Mouse (Mus musculus) WW6 (cell line): ENCODE measurements around the gene Fsd1l.
A peak's percentile ranks its signal among the peaks of the same experiment; 100 is the strongest.

Experiments used
- DNase-seq: peaks from one replicate; pipeline ENCODE4 v3.0.0-alpha.2; 2013; ENCODE audit warnings: low read depth, low spot score

Gene Fsd1l

GRCm38 (mm10) chr4:53631316-53632010 lies at the start of gene Fsd1l:
TSS of gene Fsd1l (plus strand) at chr4:53631471.
- DNase-seq, result peak; percentile 43

GRCm38 (mm10) chr4:53587676-53588075 lies 43.6 kb upstream of the Fsd1l start:
- DNase-seq, result no peak

GRCm38 (mm10) chr4:53588936-53589335 lies 42.3 kb upstream of the Fsd1l start:
- no peak for DNase-seq

DNA sequence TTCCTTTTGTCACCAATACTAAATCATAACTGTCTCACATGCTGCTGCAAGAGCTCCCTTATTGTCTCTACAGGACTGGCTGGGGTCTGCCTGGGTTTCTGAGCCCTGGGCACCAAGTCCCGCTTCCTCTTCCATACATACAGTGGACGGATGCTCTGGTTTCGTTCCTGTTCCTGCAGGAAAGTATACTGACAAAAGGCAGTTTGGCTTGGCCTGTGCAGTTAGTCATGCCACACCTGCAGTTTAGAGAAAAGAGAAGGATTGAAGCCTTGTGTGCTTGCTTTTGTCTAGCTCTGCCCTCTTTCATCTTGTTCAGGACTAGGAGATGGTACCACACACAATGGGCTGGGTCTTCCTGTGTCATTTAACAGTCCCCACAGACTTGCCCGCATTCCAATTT lies 41.8 kb upstream of the Fsd1l start:
- DNase-seq, result no peak

- no peak for DNase-seq
These were observed 41.1 kb upstream of the Fsd1l start for GRCm38 (mm10) chr4:53590163-53590562.

- DNase-seq, result no peak
These were observed 40.4 kb upstream of the Fsd1l start for GRCm38 (mm10) chr4:53590691-53591447.

GRCm38 (mm10) chr4:53591536-53591935 lies 39.7 kb upstream of the Fsd1l start:
- DNase-seq, result no peak

DNA sequence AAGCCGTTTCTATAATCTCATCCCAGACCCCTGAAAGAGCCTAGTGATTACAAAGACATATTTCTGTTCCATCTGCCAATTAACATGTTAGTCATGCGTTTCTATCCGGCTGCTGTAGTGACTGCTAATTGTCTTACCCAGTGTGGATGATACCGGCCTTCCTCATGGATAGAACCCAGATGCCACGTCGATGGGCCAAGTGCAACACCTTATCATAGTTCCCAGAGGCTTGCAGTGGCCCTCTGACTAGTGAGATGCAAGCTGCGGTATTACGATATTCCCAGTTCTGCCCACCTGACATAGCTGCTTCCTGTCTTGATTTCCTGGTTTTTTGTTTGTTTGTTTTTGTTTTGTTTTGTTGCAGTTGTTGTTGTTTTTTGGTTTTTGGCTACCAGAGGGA lies 39.3 kb upstream of the Fsd1l start:
- DNase-seq, result no peak

GRCm38 (mm10) chr4:53592386-53592785 lies 38.9 kb upstream of the Fsd1l start:
- no peak for DNase-seq

- peak; percentile 9 for DNase-seq
These were observed 37.1 kb upstream of the Fsd1l start for GRCm38 (mm10) chr4:53594204-53594603.

DNA sequence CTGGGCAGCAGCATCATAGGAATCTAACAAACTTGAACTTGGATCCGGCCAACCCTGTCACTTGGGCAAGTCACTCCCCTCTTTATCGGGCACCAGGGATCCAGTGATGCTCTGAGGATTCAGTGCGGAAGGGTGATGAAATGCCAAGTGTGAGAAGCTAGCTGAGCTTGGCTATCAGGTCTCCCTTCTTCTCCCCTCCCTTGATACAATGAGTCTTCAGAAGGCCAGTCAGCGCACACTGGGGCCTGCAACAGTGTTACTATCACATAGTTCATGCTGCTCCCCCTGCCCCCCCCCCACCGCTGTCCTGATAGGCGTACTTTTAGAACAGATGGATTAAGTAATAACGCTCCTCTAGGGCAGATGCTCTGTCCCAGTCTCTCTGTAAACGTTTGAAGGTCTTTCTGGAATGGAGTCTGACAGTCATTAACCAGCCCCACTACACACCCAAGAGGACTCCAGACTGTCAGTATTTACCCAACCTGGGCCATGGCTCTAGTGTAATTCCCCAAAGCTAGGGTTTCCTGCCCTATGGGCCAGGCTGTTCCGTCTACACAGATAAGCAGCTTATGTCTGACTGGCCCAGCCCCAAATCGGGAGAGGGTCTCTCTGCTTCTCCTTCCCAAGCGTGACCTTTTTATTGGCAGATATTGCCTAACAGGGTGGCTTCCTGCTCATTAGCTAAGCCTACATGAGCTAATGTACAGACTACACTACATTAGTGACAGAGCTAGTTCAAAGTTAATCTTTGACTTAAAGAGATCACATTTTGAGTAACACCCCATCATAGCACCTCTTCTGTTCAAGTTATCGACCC lies 35.8 kb upstream of the Fsd1l start:
- no peak for DNase-seq

DNA sequence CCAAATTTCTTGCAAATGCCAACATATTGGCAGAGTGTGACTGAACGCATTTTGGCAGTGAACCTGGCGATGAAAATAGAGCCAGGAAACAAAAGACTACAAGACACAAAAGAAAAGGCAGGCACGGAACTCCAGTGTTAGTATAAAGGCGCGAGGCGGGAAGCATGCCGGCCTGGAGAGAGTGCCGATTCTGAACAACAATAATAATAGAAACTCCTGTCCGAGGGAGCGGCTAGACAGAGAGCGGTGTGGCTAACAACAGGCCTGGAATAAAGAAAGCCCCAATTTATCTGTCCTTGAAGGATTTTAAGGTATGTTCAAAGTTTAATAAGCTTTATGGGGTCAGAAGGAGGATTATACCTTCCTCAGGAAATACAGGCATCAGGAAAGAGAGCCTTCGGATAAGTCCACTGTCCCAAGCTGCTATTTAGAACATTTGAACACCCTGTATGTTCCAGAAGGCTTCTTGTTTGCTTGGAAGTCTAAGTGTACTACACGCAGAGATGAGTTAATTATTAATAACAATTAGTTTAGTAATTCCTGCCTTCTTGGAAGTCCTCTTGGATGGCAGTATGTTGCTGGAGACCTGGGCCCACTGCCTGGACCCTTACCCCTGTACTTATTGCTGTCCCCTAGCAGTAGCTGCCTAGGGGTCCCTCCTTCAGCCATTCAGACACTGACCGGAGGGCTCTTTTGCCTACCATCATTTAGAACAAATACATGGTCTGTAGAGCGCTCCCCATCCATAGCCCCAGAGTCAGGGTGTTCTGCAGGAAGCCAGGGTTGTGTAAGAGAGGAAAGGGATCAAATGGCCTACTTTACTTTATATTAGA lies 35.0 kb upstream of the Fsd1l start:
- DNase-seq, result no peak

GRCm38 (mm10) chr4:53600462-53600861 lies 30.8 kb upstream of the Fsd1l start:
- DNase-seq, result peak; percentile 42

DNA sequence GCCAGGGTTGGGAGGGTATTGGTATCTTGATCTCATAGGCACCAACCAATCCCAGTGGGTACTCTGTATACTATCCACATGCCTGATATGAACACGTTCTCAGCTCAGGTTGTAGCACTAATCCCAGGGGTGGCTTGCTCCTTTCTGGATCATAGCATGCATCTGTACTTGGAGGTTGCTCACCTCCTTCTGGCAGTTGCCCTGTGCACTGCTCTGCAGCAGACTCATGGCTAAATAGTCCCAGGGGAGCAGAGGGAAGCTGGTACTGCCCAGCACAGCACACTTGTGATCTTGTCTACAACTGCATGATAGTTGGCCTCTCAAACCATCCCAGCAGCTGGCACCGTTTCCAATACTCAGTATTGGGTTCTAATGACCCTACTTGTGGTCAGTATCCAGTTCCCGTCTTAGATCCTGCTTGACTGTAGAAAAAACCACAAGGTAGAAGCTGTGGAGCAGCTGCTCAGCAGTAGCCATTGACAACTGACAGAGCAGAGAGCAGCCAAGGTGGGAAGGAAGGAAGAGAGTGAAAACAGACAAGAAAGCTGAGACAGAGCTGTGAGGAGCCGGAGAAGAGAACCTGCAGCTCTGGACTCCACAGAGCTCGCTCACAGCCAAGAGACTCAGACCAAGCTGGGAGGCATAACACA lies 16.6 kb upstream of the Fsd1l start:
- no peak for DNase-seq

- no peak for DNase-seq
These were observed 13.3 kb upstream of the Fsd1l start for GRCm38 (mm10) chr4:53617968-53618367.

GRCm38 (mm10) chr4:53620104-53620503 lies 11.2 kb upstream of the Fsd1l start:
- DNase-seq, result no peak

GRCm38 (mm10) chr4:53621084-53621483 lies 10.2 kb upstream of the Fsd1l start:
- DNase-seq, result no peak

DNA sequence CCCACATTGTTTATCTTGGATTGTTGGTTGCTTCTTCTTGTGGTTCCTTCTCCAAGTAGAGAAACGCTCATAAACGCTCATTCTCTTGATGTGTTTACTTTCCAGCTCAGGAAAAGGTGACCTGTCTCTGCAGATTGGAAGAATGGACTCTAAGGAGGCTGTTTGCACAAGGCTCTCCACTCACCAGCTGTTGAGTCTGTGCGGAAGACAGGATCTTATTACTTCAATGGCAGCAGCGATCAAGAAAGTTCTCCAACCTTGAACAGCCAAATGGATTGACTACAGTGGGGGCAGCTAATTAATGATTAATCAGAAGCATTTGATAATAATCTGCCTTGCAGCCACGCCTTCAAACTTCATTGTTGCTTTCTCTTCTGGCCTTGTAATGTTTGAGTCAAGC lies 9.8 kb upstream of the Fsd1l start:
- no peak for DNase-seq

- no peak for DNase-seq
These were observed 7.6 kb upstream of the Fsd1l start for GRCm38 (mm10) chr4:53623711-53624110.

DNA sequence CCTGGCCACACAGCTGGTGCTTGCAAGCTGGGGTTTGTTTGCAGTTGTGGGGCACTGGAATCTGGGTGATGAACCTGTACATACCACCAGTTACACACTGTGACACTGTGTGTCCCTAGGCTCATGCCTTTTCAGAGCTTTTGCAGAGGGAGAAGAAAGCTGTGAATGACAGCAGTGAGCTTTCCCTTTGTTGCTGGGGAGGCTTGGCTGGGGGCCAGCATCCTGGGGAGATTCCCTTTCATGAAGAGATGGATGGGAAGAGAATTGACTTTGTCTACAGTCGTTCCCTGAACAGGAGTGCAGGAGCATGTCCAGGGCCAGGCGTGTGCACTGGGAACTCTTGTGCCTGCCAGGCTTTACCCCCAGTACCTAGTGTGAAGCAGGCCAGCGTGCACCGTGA lies 6.5 kb upstream of the Fsd1l start:
- no peak for DNase-seq

GRCm38 (mm10) chr4:53625263-53625662 lies 6.0 kb upstream of the Fsd1l start:
- DNase-seq, result no peak
